Mouse (Mus musculus) lung, postnatal 25 days (tissue): Measurements from ENCODE around the gene Gpatch1.
A peak's percentile ranks its signal among the peaks of the same experiment; 100 is the strongest.
"Not testable (repeated sequence)": the region's sequence is repeated elsewhere in the genome, so short reads cannot be mapped to it uniquely, and the experiment has no call there.

Experiments used
- DNase-seq: peaks from one replicate; pipeline ENCODE4 v3.0.0; 2022; ENCODE audit warnings: low spot score

Gpatch1 gene

DNA sequence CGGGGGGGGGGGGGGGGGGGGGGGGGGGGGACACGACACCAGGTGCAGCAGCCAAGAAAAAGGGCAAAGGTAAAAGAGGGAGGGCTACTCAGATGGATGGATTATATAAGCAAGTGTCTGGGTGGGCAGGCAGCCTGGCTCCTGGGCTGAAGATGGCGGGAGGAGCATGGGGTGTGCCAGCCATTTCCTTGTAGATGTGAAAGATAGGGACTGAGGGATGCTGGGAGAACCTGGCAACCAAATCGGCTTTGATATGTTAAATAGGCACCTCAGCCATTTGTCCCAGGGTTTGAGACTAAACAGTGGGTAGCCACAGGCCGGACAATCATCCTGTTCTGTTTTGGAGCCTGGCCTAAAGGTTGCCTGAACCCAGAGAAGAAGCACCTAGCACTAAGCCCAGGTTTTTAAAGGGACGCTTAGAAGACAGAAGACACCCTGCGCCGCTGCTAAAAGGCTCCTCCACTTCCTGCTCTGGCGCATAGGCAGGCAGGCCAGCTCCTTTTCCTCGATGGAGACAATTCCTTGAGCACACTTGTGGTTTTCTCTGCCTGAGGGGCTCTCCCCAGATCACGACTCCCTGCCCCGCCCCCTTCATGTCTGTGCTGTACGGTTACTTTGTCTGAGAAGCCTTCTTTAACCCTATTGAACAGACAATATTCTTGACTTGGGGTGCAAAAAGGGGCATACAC lies 4.6 kb upstream of the Gpatch1 start:
- DNase-seq = no peak

- no peak for DNase-seq
Observed at GRCm38 (mm10) chr7:35322161-35322560, 3.9 kb upstream of the Gpatch1 start.

- peak; percentile 24 for DNase-seq
Observed at GRCm38 (mm10) chr7:35319755-35320154, 1.5 kb upstream of the Gpatch1 start.

DNA sequence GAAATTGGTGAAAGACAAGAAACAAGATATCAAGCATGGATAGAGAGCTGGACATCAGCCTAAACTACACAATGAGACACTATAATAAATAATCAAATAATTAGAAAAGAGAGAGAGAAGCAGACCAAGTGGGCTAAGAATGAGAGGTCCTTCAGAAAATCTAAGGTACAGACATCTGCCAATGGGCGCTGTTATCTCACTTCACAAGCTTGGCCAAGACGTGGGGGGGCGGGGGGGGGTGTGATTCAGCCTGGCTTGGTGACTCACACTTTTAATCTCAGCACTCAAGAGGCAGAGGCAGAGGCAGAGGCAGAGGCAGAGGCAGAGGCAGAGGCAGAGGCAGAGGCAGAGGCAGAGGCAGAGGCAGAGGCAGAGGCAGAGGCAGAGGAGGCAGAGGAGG lies 981 bp upstream of the Gpatch1 start:
- DNase-seq = not testable (repeated sequence)

GRCm38 (mm10) chr7:35314156-35314555 lies 4.1 kb downstream of the Gpatch1 start:
- DNase-seq = no peak

- no peak for DNase-seq
Observed at GRCm38 (mm10) chr7:35311214-35311613, 7.0 kb downstream of the Gpatch1 start.

- DNase-seq = no peak
Observed at GRCm38 (mm10) chr7:35300792-35301191, 17.4 kb downstream of the Gpatch1 start.

DNA sequence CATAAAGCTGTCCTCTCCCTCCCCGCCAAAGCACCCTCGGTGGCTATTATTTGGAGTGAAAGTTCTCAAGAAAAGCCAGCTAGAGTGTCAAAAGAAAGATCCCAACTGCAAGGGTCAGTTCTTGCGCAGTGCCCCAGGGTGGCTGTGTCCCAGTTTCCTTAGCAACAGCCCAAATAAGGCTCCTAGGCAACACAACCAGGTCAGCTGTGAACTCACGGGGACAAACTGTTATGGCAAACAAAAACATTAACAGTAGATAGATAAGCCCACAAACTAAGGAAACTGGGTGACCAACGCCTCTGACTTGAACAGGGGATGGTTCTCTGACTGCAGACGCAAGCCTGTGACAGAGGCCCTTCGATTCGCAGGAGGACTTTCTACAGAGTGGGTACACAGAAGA lies 18.6 kb downstream of the Gpatch1 start:
- peak; percentile 61 for DNase-seq

DNA sequence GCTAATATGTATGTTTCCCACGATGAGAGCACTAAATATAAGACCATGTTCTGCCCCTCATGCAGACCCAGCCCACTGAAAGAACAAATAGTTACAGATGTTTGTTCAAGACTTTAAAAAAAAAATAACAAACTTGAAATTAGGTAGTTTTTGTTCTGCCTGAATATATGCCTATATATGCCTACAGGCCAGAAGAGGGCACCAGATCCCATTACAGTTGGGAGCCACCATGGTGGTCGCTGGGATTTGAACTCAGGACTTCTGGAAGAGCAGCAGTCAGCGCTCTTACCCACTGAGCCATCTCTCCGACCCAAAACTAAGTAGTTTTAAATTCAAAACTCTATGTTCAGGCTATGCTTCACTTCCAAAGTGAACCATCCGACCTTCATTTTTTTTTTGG lies 20.4 kb downstream of the Gpatch1 start:
- DNase-seq = no peak

GRCm38 (mm10) chr7:35295631-35296030 lies 22.6 kb downstream of the Gpatch1 start:
- no peak for DNase-seq

DNA sequence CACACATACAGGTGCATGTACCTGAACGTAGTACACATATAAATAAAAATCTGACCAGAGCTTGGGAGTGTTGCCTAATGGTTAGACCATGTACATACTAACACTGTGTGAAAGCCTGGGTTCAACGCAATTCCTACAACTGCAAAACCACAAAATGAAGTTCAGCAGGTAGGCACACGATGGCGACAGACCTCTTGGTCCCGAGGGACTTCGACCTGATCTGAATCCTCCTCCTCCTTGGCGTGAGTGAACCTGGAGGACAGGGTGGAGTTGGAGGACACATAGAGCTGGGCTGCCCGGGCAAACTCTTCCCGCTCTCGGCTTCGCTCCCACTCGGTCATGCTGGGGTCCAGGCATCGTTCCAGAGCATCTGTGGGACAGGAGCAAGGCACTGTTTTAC lies 24.8 kb downstream of the Gpatch1 start:
- no peak for DNase-seq

DNA sequence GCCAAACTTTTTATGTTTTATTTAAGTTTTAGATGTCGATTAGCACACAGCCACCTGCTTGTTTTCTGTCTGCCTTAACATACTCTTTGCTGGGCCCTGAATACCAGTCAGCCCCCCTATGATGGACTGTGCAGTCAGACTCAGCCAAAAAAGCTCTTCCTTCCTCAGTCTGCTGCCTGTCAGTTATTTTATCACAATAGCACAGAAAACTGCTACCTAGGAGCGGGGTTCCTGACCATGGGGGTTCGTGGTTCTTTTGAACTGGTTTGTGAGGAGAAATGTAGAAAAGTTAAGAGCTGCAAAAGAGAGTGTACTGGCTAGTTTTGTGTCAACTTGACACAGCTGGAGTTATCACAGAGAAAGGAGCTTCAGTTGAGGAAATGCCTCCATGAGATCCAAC lies 39.3 kb downstream of the Gpatch1 start:
- DNase-seq = no peak

GRCm38 (mm10) chr7:35277433-35277832 lies 40.8 kb downstream of the Gpatch1 start:
- no peak for DNase-seq

DNA sequence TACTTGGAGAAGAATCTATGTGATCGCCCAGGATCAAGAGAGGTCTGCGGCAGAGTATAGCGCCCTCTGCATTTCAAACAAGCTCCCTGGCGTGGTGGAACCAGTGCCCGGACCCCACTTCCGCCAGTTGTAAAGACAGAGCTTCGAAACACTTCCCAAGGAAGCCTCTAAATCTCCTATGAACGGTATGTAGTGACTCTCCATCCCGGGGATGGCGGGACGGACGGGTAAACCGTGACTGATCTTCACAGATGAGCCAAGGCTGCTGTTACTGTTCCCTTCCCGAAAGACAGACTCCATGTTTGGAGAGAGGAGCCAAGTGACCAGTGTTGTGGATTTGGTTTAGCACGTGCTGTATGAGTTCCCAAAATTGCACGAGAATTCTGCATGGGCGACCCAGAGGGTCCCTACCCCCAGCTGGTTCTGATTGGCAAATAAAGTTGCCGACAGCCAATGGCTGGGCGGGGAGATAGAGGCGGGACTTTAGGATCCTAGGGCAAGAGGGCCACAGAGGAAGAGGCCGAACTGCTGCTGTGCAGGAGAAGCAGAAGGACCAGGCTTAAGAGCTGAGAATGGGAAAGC lies 48.7 kb downstream of the Gpatch1 start:
- DNase-seq = peak; percentile 32

- no peak for DNase-seq
Observed at GRCm38 (mm10) chr7:35267841-35268240, 50.4 kb downstream of the Gpatch1 start.

GRCm38 (mm10) chr7:35266666-35267065 lies 51.6 kb downstream of the Gpatch1 start:
- no peak for DNase-seq

- peak; percentile 67 for DNase-seq
Observed at GRCm38 (mm10) chr7:35264746-35265145, 53.5 kb downstream of the Gpatch1 start.

GRCm38 (mm10) chr7:35263595-35264489 lies 54.4 kb downstream of the Gpatch1 start:
- no peak for DNase-seq

DNA sequence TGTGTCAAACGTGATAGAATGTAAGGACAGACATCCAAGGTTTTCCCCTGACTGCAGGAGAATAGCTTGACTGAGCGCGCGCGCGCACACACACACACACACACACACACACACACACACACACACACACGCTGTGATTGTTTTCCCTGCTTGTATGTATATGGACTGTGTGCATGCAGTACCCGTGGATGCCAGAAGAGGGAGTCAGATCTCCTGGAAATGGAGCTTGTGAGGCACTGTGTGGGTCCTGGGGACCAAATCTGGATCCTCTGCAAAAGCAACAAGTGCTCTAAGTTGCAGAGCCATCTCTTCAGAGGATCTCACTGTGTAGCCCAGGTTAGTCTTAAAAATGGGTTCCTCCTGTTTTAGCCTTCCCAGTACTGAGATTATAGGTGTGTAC lies 58.9 kb downstream of the Gpatch1 start:
- DNase-seq = no peak

GRCm38 (mm10) chr7:35258294-35258693 lies 59.9 kb downstream of the Gpatch1 start:
- DNase-seq = no peak

GRCm38 (mm10) chr7:35252041-35252558 lies 66.1 kb downstream of the Gpatch1 start:
- peak; percentile 28 for DNase-seq

DNA sequence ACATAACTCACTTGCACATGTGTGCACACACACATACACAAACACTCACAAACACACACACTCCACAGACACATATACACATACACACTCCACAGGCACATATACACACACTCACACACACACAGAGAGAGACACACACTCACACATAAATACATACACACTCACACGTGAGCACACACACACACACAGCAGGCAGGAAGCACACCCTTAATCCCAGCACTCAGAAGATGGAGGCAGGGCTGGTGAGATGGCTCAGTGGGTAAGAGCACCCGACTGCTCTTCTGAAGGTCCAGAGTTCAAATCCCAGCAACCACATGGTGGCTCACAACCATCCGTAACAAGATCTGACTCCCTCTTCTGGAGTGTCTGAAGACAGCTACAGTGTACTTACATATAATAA lies 80.3 kb downstream of the Gpatch1 start:
- not testable (repeated sequence) for DNase-seq

GRCm38 (mm10) chr7:35235308-35235707 lies 82.9 kb downstream of the Gpatch1 start:
- peak; percentile 68 for DNase-seq
